Mouse (Mus musculus): ENCODE measurements at regions not wholly inside any gene's neighbourhood (a gene's known extent, or its start where the extent isn't known, plus 50 kb on each side); places are given as distances from the start of the nearest gene placed in this dataset.

- 87% methylated on average over 3 of the region's 3 CpGs for WGBS
- no peaks in the 10 kb centered on the region for H3K27me3 ChIP-seq (ENCODE audit: control insufficient read depth, insufficient read depth, low read length)
These were observed 145.0 kb upstream of the Fam98a start for GRCm38 (mm10) chr17:75696729-75697103.

GRCm38 (mm10) chr17:75696103-75696728, 144.5 kb upstream of the Fam98a start:
- H3K4me2 ChIP-seq (ENCODE audit: low read depth, severe bottlenecking): no peak overlapping the region
- no peak for DNase-seq (ENCODE audit: low spot score)
- H3K4me1 ChIP-seq (ENCODE audit: control insufficient read depth, insufficient read depth, low read length): no peaks in the 10 kb centered on the region
- no peak for ATAC-seq (ENCODE audit: insufficient number of reproducible peaks, low FRiP score, low TSS enrichment, low read depth)
- H3K27me3 ChIP-seq (ENCODE audit: control insufficient read depth, insufficient read depth, low read length): no peaks in the 10 kb centered on the region
- 77% methylated on average over 5 of the region's 5 CpGs for WGBS
- no peak overlapping the region for H3K27ac ChIP-seq (replicated peaks; ENCODE audit: low read depth, low read length)
- H3K4me3 ChIP-seq (ENCODE audit: low read depth, low read length): no peak overlapping the region
- no peaks in the 10 kb centered on the region for H3K36me3 ChIP-seq (ENCODE audit: control insufficient read depth, insufficient read depth, low read length)
- H3K9me3 ChIP-seq (ENCODE audit: control insufficient read depth, low read length): no peaks in the 10 kb centered on the region
- H3K9ac ChIP-seq (ENCODE audit: low read length): no peak overlapping the region

More at GRCm38 (mm10) chr17:75696729-75697103, 145.0 kb upstream of the Fam98a start:
- no peak overlapping the region for H3K9ac ChIP-seq (ENCODE audit: low read length)
- H3K27ac ChIP-seq (replicated peaks; ENCODE audit: low read depth, low read length): no peak overlapping the region
- H3K4me1 ChIP-seq (ENCODE audit: control insufficient read depth, insufficient read depth, low read length): no peaks in the 10 kb centered on the region
- no peaks in the 10 kb centered on the region for H3K36me3 ChIP-seq (ENCODE audit: control insufficient read depth, insufficient read depth, low read length)
- DNase-seq (ENCODE audit: low spot score) (no peak), ATAC-seq (ENCODE audit: insufficient number of reproducible peaks, low FRiP score, low TSS enrichment, low read depth) (no peak)
- H3K9me3 ChIP-seq (ENCODE audit: control insufficient read depth, low read length): no peaks in the 10 kb centered on the region
- no peak overlapping the region for H3K4me3 ChIP-seq (ENCODE audit: low read depth, low read length)
- H3K4me2 ChIP-seq (ENCODE audit: low read depth, severe bottlenecking): no peak overlapping the region

- no peak overlapping the region for H3K4me3 ChIP-seq (ENCODE audit: low read depth, low read length)
- no peak for DNase-seq (ENCODE audit: low spot score)
- H3K36me3 ChIP-seq (ENCODE audit: control insufficient read depth, insufficient read depth, low read length): no peaks in the 10 kb centered on the region
- ATAC-seq (ENCODE audit: insufficient number of reproducible peaks, low FRiP score, low TSS enrichment, low read depth): no peak
- H3K27me3 ChIP-seq (ENCODE audit: control insufficient read depth, insufficient read depth, low read length): no peaks in the 10 kb centered on the region
- H3K4me1 ChIP-seq (ENCODE audit: control insufficient read depth, insufficient read depth, low read length): no peaks in the 10 kb centered on the region
- no peak overlapping the region for H3K4me2 ChIP-seq (ENCODE audit: low read depth, severe bottlenecking)
- H3K27ac ChIP-seq (replicated peaks; ENCODE audit: low read depth, low read length): no peak overlapping the region
- H3K9me3 ChIP-seq (ENCODE audit: control insufficient read depth, low read length): no peaks in the 10 kb centered on the region; the same call in 1 of the 2 replicates
- no peak overlapping the region for H3K9ac ChIP-seq (ENCODE audit: low read length)
These were observed 134.2 kb upstream of the Fam98a start for GRCm38 (mm10) chr17:75685927-75686326.

- ATAC-seq (ENCODE audit: insufficient number of reproducible peaks, low FRiP score, low TSS enrichment, low read depth) (no peak), DNase-seq (ENCODE audit: low spot score) (no peak)
- Histone ChIP-seq H3K27ac (replicated peaks; ENCODE audit: low read depth, low read length) (no peak overlapping the region), H3K4me1 (ENCODE audit: control insufficient read depth, insufficient read depth, low read length) (no peaks in the 10 kb centered on the region), H3K9ac (ENCODE audit: low read length) (no peak overlapping the region), H3K27me3 (ENCODE audit: control insufficient read depth, insufficient read depth, low read length) (no peaks in the 10 kb centered on the region), H3K9me3 (ENCODE audit: control insufficient read depth, low read length) (no peaks in the 10 kb centered on the region), H3K4me3 (ENCODE audit: low read depth, low read length) (no peak overlapping the region), H3K36me3 (ENCODE audit: control insufficient read depth, insufficient read depth, low read length) (no peaks in the 10 kb centered on the region), H3K4me2 (ENCODE audit: low read depth, severe bottlenecking) (no peak overlapping the region)
- WGBS: 86% methylated on average over 11 of the region's 11 CpGs
These were observed 95.2 kb upstream of the Fam98a start for GRCm38 (mm10) chr17:75646982-75647381.

- ATAC-seq (ENCODE audit: insufficient number of reproducible peaks, low FRiP score, low TSS enrichment, low read depth): no peak
These were observed 93.0 kb upstream of the Fam98a start for GRCm38 (mm10) chr17:75644698-75645097.

GRCm38 (mm10) chr17:75642311-75642710, 90.6 kb upstream of the Fam98a start:
- WGBS: 85% methylated on average over 3 of the region's 3 CpGs
- no peak overlapping the region for H3K27ac ChIP-seq (replicated peaks; ENCODE audit: low read depth, low read length)
- H3K9me3 ChIP-seq (ENCODE audit: control insufficient read depth, low read length): no peaks in the 10 kb centered on the region
- H3K4me1 ChIP-seq (ENCODE audit: control insufficient read depth, insufficient read depth, low read length): no peaks in the 10 kb centered on the region
- H3K36me3 ChIP-seq (ENCODE audit: control insufficient read depth, insufficient read depth, low read length): no peaks in the 10 kb centered on the region
- DNase-seq (ENCODE audit: low spot score) (no peak), ATAC-seq (ENCODE audit: insufficient number of reproducible peaks, low FRiP score, low TSS enrichment, low read depth) (no peak)
- H3K27me3 ChIP-seq (ENCODE audit: control insufficient read depth, insufficient read depth, low read length): no peaks in the 10 kb centered on the region
- no peak overlapping the region for H3K4me2 ChIP-seq (ENCODE audit: low read depth, severe bottlenecking)
- H3K9ac ChIP-seq (ENCODE audit: low read length): no peak overlapping the region
- no peak overlapping the region for H3K4me3 ChIP-seq (ENCODE audit: low read depth, low read length)

More at GRCm38 (mm10) chr17:75644698-75645097, 93.0 kb upstream of the Fam98a start:
- DNase-seq (ENCODE audit: low spot score): no peak
- no peaks in the 10 kb centered on the region for H3K27me3 ChIP-seq (ENCODE audit: control insufficient read depth, insufficient read depth, low read length)
- H3K4me2 ChIP-seq (ENCODE audit: low read depth, severe bottlenecking): no peak overlapping the region
- no peaks in the 10 kb centered on the region for H3K36me3 ChIP-seq (ENCODE audit: control insufficient read depth, insufficient read depth, low read length)
- H3K27ac ChIP-seq (replicated peaks; ENCODE audit: low read depth, low read length): no peak overlapping the region
- H3K4me1 ChIP-seq (ENCODE audit: control insufficient read depth, insufficient read depth, low read length): no peaks in the 10 kb centered on the region
- H3K9me3 ChIP-seq (ENCODE audit: control insufficient read depth, low read length): no peaks in the 10 kb centered on the region
- 86% methylated on average over 5 of the region's 5 CpGs for WGBS
- no peak overlapping the region for H3K4me3 ChIP-seq (ENCODE audit: low read depth, low read length)
- no peak overlapping the region for H3K9ac ChIP-seq (ENCODE audit: low read length)

GRCm38 (mm10) chr17:75641010-75641498, 89.3 kb upstream of the Fam98a start:
- Histone ChIP-seq H3K36me3 (ENCODE audit: control insufficient read depth, insufficient read depth, low read length) (no peaks in the 10 kb centered on the region), H3K9me3 (ENCODE audit: control insufficient read depth, low read length) (no peaks in the 10 kb centered on the region), H3K4me1 (ENCODE audit: control insufficient read depth, insufficient read depth, low read length) (no peaks in the 10 kb centered on the region), H3K27me3 (ENCODE audit: control insufficient read depth, insufficient read depth, low read length) (no peaks in the 10 kb centered on the region), H3K4me3 (ENCODE audit: low read depth, low read length) (no peak overlapping the region), H3K9ac (ENCODE audit: low read length) (no peak overlapping the region), H3K4me2 (ENCODE audit: low read depth, severe bottlenecking) (no peak overlapping the region), H3K27ac (replicated peaks; ENCODE audit: low read depth, low read length) (no peak overlapping the region)
- WGBS: 68% methylated on average over 6 of the region's 6 CpGs
- ATAC-seq (ENCODE audit: insufficient number of reproducible peaks, low FRiP score, low TSS enrichment, low read depth) (no peak), DNase-seq (ENCODE audit: low spot score) (no peak)

GRCm38 (mm10) chr17:75640575-75640974, 88.8 kb upstream of the Fam98a start:
- Histone ChIP-seq H3K36me3 (ENCODE audit: control insufficient read depth, insufficient read depth, low read length) (no peaks in the 10 kb centered on the region), H3K4me3 (ENCODE audit: low read depth, low read length) (no peak overlapping the region), H3K9ac (ENCODE audit: low read length) (no peak overlapping the region), H3K27me3 (ENCODE audit: control insufficient read depth, insufficient read depth, low read length) (no peaks in the 10 kb centered on the region), H3K9me3 (ENCODE audit: control insufficient read depth, low read length) (no peaks in the 10 kb centered on the region), H3K4me1 (ENCODE audit: control insufficient read depth, insufficient read depth, low read length) (no peaks in the 10 kb centered on the region), H3K27ac (replicated peaks; ENCODE audit: low read depth, low read length) (no peak overlapping the region), H3K4me2 (ENCODE audit: low read depth, severe bottlenecking) (no peak overlapping the region)
- WGBS: 86% methylated on average over 5 of the region's 5 CpGs
- DNase-seq (ENCODE audit: low spot score) (no peak), ATAC-seq (ENCODE audit: insufficient number of reproducible peaks, low FRiP score, low TSS enrichment, low read depth) (no peak)

GRCm38 (mm10) chr17:75629857-75630256, 78.1 kb upstream of the Fam98a start:
- no peak overlapping the region for H3K4me2 ChIP-seq (ENCODE audit: low read depth, severe bottlenecking)
- ATAC-seq (ENCODE audit: insufficient number of reproducible peaks, low FRiP score, low TSS enrichment, low read depth): no peak
- 90% methylated on average over 4 of the region's 4 CpGs for WGBS
- no peaks in the 10 kb centered on the region for H3K27me3 ChIP-seq (ENCODE audit: control insufficient read depth, insufficient read depth, low read length)
- H3K4me3 ChIP-seq (ENCODE audit: low read depth, low read length): no peak overlapping the region
- no peak overlapping the region for H3K9ac ChIP-seq (ENCODE audit: low read length)
- H3K36me3 ChIP-seq (ENCODE audit: control insufficient read depth, insufficient read depth, low read length): no peaks in the 10 kb centered on the region
- DNase-seq (ENCODE audit: low spot score): no peak
- no peak overlapping the region for H3K27ac ChIP-seq (replicated peaks; ENCODE audit: low read depth, low read length)
- H3K9me3 ChIP-seq (ENCODE audit: control insufficient read depth, low read length): no peaks in the 10 kb centered on the region
- H3K4me1 ChIP-seq (ENCODE audit: control insufficient read depth, insufficient read depth, low read length): no peaks in the 10 kb centered on the region
